8 mouse cellular contexts compared by ENCODE assay signal in the genomic region with DNA sequence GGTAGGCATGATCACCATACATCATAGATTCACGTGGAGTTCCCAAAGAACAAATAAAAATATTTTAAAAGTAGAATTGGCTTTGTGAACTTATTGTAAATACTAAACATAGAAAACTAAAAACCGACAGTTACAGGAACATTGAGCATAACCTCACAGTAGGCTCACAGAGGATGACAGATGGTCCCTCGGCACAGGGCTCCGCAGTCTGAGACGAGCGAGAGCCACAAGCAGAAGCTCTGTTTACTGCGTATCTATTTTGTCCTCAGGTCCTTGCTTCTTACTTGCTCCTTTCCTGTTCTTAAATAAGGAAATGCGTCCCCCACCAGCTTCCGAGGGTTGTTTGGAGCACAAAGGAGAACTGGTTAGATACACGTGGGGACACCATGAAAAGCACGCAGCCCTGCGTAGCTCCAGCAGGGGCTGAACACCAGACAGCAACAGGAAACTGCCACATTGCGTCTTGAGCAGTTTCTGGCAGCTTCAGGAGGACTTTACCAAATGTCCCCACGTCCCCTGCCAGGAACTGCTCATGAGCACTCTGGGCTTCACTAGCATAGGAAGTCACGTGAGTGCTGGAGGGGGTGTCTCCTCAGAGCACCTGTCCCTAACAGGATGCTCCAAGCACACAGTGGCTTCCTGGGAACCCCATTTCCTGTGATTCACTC.
DNase-seq lines count a peak whose midpoint lies in the region; ATAC-seq and TF ChIP-seq lines count a peak whose summit lies in the region.

No protein-coding gene starts in this region.

- H3K27me3 ChIP-seq in kidney, adult 2 months (replicated peaks; ENCODE audit: control insufficient read depth, insufficient read depth, low read length): no peaks in the 10 kb centered on the region
- H3K27me3 ChIP-seq in kidney, embryonic 14.5 days (ENCODE audit: control insufficient read depth, insufficient read depth, low read length): no peaks in the 10 kb centered on the region
- no peaks in the 10 kb centered on the region for H3K27me3 ChIP-seq in cerebellum, adult 2 months (ENCODE audit: control insufficient read depth, insufficient read depth, low read length)
- H3K27me3 ChIP-seq in hindbrain, embryonic 16.5 days (replicated peaks; ENCODE audit: control insufficient read depth, insufficient read depth, low read length): no peaks in the 10 kb centered on the region

- TF ChIP-seq POLR2A in kidney, adult 2 months (IDR thresholded peaks at IDR 0.05; ENCODE audit: low read depth, low read length): no peak
- no peak for TF ChIP-seq POLR2A in cerebellum, adult 2 months (IDR thresholded peaks at IDR 0.05; ENCODE audit: borderline replicate concordance, insufficient read depth, low read length)

- WGBS in kidney, adult 2 months: 68% methylated on average over 15 of the region's 15 CpGs
- 75% methylated on average over 15 of the region's 15 CpGs for WGBS in kidney, embryonic 14.5 days
- WGBS in cerebellum, adult 2 months: 8% methylated on average over 15 of the region's 15 CpGs
- 74% methylated on average over 15 of the region's 15 CpGs for WGBS in hindbrain, embryonic 16.5 days

- no peak overlapping the region for H3K4me3 ChIP-seq in kidney, adult 2 months (ENCODE audit: insufficient read depth, low read depth, low read length)
- no peak overlapping the region for H3K4me3 ChIP-seq in kidney, embryonic 14.5 days (ENCODE audit: low read length)
- peak overlapping the region; percentile 17 for H3K4me3 ChIP-seq in cerebellum, adult 2 months (replicated peaks; ENCODE audit: insufficient read depth, low read depth, low read length)
- H3K4me3 ChIP-seq in left cerebral cortex, adult 2 months: no peak overlapping the region
- H3K4me3 ChIP-seq in hindbrain, embryonic 16.5 days (ENCODE audit: low read length): no peak overlapping the region

- no peaks in the 10 kb centered on the region for H3K9me3 ChIP-seq in kidney, embryonic 14.5 days (ENCODE audit: control insufficient read depth, low read length)
- H3K9me3 ChIP-seq in hindbrain, embryonic 16.5 days (ENCODE audit: control insufficient read depth, low read length): no peaks in the 10 kb centered on the region

- no peak for ATAC-seq in kidney, embryonic 14.5 days (ENCODE audit: low FRiP score, low TSS enrichment)
- ATAC-seq in erythroblast, adult 5-6 weeks (replicated peaks; ENCODE audit: low FRiP score, poor library complexity, severe bottlenecking): no peak
- no peak; the same call in 1 of the 2 replicates for ATAC-seq in hindbrain, embryonic 16.5 days

- intact Hi-C loops in left cerebral cortex, adult 2 months (cut with DNase I): no loop called here

- H3K4me1 ChIP-seq in kidney, adult 2 months (ENCODE audit: control insufficient read depth, insufficient read depth, low read length): peaks cover 3% of the 10 kb centered on the region; the same call in 1 of the 2 replicates
- H3K4me1 ChIP-seq in kidney, embryonic 14.5 days (ENCODE audit: control insufficient read depth, insufficient read depth, low read length): no peaks in the 10 kb centered on the region; the same call in 1 of the 2 replicates
- H3K4me1 ChIP-seq in cerebellum, adult 2 months (ENCODE audit: control insufficient read depth, insufficient read depth, low read length): peaks cover 51% of the 10 kb centered on the region
- H3K4me1 ChIP-seq in hindbrain, embryonic 16.5 days (ENCODE audit: control insufficient read depth, insufficient read depth, low read depth, low read length): peaks cover 3% of the 10 kb centered on the region; the same call in 1 of the 2 replicates

- no peaks in the 10 kb centered on the region for H3K36me3 ChIP-seq in kidney, adult 2 months (ENCODE audit: control insufficient read depth, insufficient read depth, low read length)
- H3K36me3 ChIP-seq in kidney, embryonic 14.5 days (ENCODE audit: control insufficient read depth, insufficient read depth, low read length): no peaks in the 10 kb centered on the region
- no peaks in the 10 kb centered on the region for H3K36me3 ChIP-seq in hindbrain, embryonic 16.5 days (ENCODE audit: control insufficient read depth, insufficient read depth, low read length)

- no peak overlapping the region for H3K27ac ChIP-seq in kidney, adult 2 months (ENCODE audit: insufficient read depth, low read depth, low read length)
- no peak overlapping the region for H3K27ac ChIP-seq in kidney, embryonic 14.5 days (ENCODE audit: low read depth, low read length)
- H3K27ac ChIP-seq in cerebellum, adult 2 months (ENCODE audit: insufficient read depth, low read length): peak overlapping the region; percentile 92
- peak overlapping the region; percentile 4 for H3K27ac ChIP-seq in left cerebral cortex, adult 2 months
- no peak overlapping the region for H3K27ac ChIP-seq in hindbrain, embryonic 16.5 days (ENCODE audit: low read depth, low read length)

- DNase-seq in kidney, adult 2 months: peak; percentile 65
- DNase-seq in cerebellum, adult 2 months: peak; percentile 95 to 99
- DNase-seq in heart, postnatal 4 days: peak; percentile 56
- peak in 1 of 2 experiments; percentile 55 for DNase-seq in left cerebral cortex, adult 2 months (ENCODE audit: extremely low spot score in 1 of 2, low spot score in 2 of 2)
- DNase-seq in right cerebral cortex, postnatal 36 days (ENCODE audit: low spot score in 2 of 2): peak; percentile 65 to 68

- TF ChIP-seq CTCF in kidney, adult 2 months (conservative IDR thresholded peaks at IDR 0.05; ENCODE audit: insufficient read depth, insufficient read length, low read depth, low read length): no peak
- TF ChIP-seq CTCF in cerebellum, adult 2 months (IDR thresholded peaks at IDR 0.05; ENCODE audit: borderline replicate concordance, insufficient read depth, low read depth, low read length): 0 out of 2 replicates have a peak, but pooled peaks have one; percentile 16
- peak; percentile 20 for TF ChIP-seq CTCF in left cerebral cortex, adult 2 months (IDR thresholded peaks at IDR 0.05)

- no peak overlapping the region for H3K4me2 ChIP-seq in kidney, embryonic 14.5 days (replicated peaks; ENCODE audit: low read depth, low read length)
- no peak overlapping the region for H3K4me2 ChIP-seq in hindbrain, embryonic 16.5 days (ENCODE audit: low read length)

- no peak overlapping the region for H3K9ac ChIP-seq in kidney, embryonic 14.5 days (ENCODE audit: low read depth, low read length)
- no peak overlapping the region for H3K9ac ChIP-seq in hindbrain, embryonic 16.5 days (ENCODE audit: low read depth, low read length)

Comparison
In these comparisons a context has a peak if more than half of its experiments do, and no peak if none do; other contexts are left out.
1. H3K27ac ChIP-seq: peak in cerebellum, adult 2 months (single experiment) and left cerebral cortex, adult 2 months (single experiment); none in kidney, adult 2 months (single experiment), kidney, embryonic 14.5 days (single experiment) and hindbrain, embryonic 16.5 days (single experiment).